Mouse (Mus musculus) left cerebral cortex, postnatal 25 days (tissue): ENCODE results near the gene Pnldc1. TPM values are rescaled to one million over a fixed set of nuclear protein-coding genes. Genes with fewer than 3 reads are reported as not detected.
"Not testable (repeated sequence)": the region's sequence is repeated elsewhere in the genome, so short reads cannot be mapped to it uniquely, and the experiment has no call there.

ENCODE experiments used
- DNase-seq, 2 experiments: peaks; one replicate each; pipeline ENCODE4 v3.0.0; 2022; ENCODE audit warnings: low spot score in 2 of 2, mixed read lengths in 1 of 2
- intact Hi-C: fragments of 180-260 bp; cut with DNase I; formaldehyde crosslinking; loops from one replicate; pipeline ENCODE4 v1.15.1; 2025
- total RNA-seq, 2 experiments: library from RNA; stranded (reverse); gene quantifications; 2 replicates each; pipeline ENCODE4 v1.2.3; 2021

Gene Pnldc1
- total RNA-seq: 1 to 10 TPM; 2.3 to 2.7 TPM

DNA sequence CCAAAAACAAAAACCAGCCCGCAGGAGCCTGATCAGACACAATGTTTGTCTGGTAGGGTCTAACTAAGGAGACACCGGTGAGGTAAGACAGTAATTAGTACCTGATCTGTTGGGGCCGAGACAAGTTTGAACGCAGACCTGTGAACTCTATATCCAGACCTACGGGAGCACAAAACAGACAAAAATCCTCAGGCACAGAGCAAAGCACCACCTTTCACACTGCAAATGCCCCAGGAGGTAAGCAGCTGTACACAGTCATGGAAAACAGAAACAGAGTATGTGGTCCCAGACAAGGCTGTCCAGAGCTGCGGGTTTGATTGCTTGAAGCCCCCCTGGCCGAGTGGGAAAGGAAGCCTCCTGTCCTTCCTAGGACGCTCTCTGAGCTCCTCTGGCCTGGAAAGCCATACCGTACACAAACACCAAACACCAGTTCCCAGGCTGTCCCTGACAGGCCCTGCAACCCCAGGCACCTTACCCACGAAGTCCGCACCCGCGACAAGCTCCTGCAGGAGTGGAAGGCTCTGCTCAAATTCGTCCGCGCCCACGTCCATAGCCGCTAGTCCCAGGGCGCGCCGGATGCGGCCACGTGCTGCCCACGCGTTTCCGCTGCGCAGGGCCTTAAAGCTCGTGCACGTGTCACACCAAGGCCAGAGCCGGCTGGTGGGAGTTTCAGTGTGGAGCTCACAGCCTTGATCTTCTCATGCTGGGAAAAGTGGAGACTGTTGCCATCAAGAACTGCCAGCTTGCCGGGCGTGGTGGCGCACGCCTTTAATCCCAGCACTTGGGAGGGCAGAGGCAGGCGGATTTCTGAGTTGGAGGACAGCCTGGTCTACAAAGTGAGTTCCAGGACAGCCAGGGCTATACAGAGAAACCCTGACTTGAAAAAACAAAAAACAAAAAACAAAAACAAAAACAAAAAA lies at the start of gene Pnldc1:
Gene Pnldc1 (minus strand): TSS at position 870 of the 920 bp plus-strand sequence.
- DNase-seq: no peak
- intact Hi-C loops: no loop called here

DNA sequence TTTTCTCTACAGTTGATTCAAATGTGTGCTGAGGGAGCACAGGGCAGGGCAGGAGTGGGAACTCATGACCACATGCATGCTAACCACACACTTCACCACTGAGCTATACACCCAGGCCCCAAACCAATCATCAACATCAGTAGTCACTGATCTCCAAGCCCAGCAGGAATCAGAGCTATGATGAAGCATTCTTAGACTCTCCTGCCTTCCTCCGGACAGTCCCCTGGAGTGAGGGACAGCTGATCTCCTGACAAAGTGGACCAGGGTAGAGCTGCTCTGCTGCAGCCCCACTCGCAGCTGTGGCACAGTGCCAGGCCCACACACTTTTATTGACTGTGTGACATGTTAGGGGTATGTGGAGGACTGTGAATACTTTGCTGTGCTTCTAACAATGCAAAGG lies 49.3 kb upstream of the Pnldc1 start:
- intact Hi-C loops: not testable (repeated sequence)

DNA sequence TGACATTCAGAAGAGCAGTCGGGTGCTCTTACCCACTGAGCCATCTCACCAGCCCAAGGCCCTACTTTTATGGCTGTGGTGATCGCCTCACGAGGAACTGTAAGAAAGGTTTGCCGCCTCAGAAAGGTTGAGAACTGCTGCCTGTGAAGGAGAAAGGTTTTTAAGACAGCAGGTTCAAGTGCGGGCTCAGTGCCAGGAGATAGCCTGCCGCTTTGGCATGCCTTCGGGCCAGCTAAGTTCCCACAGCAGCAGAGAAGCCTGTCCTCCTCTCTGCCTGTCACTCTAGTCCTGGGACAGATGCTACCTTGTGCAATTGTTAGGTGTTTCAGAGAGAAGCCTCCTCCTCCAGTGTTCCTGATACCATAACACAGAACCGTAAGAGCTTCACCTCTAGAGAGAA lies 46.6 kb upstream of the Pnldc1 start:
- no peak for DNase-seq
- intact Hi-C loops: no loop called here

More for the DNA sequence above, 49.3 kb upstream of the Pnldc1 start:
- DNase-seq: not testable (repeated sequence)

DNA sequence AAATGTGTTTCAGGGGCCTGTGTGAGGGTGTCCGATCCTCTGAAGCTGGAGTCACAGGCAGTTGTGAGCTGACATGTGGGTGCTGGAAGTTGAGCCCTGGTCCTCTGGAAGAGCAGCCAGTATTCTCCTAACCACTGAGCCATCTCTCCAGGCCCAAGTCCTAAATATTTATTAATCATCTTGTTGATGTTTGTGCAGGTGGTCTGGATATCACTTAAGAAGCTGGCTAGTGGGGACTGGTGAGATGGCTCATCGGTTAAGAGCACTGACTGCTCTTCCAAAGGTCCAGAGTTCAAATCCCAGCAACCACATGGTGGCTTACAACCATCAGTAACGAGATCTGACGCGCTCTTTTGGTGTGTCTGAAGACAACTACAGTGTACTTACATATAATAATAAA lies 39.6 kb upstream of the Pnldc1 start:
- DNase-seq: no peak
- intact Hi-C loops: no loop called here

DNA sequence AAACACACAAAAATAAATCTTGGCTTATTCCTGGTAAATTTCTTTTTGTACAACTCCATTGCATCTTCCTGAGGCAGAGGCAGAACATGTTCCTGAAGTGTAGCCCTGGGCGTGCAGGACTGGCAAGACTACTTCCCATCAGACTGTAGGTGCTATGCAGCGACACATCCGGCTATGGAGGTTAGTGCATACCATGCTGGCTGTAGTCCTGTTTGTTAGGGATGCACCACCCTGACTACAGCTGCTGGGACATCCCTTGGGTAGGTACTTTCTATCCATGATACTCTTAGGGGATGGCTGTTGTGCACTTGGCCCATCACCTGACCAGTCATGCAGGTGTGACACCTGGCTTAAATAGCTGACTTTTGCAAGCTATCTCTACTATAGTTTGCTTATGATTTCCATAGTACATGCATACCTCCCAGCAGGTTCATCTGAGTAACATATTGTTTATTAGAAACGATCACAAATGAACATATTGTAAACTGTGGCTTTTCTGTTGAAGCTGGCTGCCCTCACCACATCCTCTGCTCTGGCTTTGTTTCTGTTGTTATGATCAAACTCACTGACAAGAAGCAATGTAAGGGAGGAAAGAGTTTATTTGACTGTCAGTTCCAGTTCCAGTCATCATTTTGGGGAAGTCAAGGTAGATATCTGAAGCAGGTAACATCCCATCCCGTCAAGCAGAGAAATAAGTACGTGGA lies 32.6 kb upstream of the Pnldc1 start:
- intact Hi-C loops: no loop called here
- no peak for DNase-seq

DNA sequence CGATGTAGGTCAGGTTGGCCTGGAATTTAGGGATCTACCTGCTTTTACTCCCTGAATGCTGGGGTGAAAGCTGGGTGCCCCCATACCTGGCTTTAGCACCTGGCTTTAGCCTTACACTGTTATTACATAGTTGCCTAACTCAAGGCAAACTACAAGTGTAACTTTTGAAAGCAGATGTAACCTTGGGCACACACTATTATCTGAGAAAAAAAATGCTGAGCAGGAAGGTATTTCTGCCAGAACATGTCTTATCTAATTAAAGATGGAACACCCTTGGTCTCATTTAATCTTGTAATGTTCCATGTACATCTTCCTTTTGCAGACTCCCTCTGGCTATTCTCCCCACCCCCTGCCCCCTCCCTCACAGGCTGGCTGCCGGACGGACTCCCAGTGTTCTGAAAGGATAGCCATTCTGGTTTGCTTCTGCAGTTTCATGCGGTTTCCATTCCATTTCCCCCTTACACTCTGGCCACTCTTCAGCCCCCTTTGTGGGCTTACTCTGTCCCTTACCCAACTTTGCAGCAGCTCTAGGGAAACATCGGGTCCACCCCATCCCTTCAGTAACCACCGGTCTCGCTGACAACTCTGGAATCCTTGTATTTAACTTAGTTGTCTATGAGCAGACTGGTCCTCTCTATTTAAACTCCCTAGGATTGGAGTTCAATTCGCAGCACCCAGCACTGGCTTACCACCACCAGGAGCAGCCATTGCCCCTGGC lies 31.7 kb upstream of the Pnldc1 start:
- intact Hi-C loops: no loop called here

DNA sequence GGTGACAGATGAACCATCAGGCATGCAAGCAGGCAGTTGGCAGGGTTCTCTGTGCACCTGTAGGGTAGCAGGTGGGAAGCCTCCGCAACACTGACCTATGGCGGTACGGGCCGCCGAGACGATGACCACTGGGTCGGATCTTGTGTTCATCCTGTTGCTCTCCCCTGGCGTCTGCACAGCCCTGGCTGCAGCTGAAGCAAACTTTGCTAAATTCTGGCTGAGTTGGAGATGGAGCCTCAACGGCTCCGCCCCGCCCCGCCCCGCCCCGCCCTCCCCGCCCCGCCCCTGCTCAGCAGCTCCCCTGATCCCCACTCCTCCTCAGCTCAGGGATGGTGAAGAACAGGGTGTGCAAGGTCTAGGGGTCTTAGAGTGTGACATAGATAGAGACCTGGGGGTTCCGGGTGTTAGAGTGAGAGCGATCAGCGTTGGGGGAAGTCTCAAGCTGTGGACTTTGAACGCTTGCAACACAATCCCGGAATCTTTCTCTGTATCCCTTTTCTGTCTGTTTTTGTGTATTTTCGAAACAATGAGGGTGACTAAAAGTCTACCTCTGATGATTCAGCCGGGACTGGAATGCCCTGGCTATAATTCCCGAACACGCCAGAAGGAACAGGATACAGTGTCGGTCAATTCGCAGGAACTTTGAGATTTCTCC lies 30.2 kb upstream of the Pnldc1 start, which contains the start of gene Acat3:
Gene Acat3 (minus strand): TSS at position 450 of the 655 bp plus-strand sequence.
- intact Hi-C loops: no loop called here

More for the DNA sequence above, 31.7 kb upstream of the Pnldc1 start:
- DNase-seq: no peak

DNA sequence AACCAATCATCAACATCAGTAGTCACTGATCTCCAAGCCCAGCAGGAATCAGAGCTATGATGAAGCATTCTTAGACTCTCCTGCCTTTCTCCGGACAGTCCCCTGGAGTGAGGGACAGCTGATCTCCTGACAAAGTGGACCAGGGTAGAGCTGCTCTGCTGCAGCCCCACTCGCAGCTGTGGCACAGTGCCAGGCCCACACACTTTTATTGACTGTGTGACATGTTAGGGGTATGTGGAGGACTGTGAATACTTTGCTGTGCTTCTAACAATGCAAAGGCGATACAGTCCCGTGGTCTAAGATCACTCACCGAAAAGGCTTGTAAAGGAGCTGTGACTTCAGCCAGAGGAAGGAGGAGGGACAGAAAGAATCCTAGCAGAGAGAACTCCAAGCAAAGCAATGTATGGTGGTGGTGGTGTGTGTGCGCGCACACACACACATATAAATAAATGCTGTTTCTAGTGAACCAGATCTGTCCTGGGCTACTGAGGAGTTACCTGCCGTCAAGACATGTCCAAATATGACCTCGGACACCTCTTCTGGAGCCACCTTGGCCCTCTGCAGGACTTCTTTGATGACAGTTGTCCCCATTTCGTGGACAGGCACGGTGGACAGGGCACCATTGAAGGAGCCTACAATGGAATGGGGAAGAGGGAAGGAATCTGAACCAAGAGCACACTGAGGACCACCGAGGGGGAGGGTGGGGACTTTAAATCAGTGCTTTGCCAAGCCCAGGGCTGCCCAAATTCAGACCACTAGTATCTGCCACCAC lies 29.5 kb upstream of the Pnldc1 start:
- intact Hi-C loops, DNase-seq: not testable (repeated sequence)

More for the DNA sequence above, 30.2 kb upstream of the Pnldc1 start, which contains the start of gene Acat3:
- DNase-seq: no peak

DNA sequence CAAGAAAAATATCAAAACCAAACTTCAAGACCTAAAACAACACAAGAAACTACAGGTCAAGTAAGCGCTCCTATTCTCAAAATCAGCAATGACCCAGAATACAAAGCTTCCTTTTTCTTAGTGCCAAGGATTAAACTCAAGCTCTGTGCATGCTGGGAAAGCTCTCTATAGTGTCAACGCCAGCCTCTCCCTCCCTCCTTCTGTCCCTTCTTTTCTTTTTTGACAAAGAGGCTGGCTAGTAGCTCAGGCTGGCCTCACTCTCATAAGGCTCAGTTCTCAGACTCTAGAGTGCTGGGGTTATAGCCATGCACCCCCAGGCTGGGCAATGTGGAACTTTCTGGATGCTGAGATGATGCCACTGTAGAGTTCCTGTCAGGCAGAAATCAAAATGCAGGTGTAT lies 28.0 kb upstream of the Pnldc1 start:
- no peak for DNase-seq
- intact Hi-C loops: no loop called here

DNA sequence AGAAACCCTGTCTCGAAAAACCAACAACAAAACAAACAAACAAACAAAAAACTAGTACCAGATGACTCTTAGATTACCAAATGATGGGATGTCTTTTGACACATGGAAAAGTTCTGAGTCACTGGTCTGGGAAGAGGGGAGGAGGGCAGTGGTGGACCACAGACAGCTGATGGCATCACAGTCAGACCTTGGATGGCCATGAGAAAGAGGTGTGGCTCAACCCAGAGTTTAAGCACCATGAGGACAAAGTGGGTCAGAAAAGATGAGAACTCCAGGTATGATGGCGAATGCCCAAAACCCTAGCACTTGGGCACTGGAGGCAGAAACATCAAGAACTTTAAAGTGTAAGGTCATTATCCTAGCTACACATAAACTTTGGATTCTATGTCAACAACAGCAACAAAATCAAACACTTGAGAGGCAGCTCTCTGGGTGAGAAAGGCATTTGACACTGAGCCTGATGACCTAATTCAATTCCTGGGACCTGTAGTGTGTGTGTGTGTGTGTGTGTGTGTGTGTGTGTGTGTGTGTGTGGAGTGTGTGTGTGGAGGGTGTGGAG lies 27.5 kb upstream of the Pnldc1 start:
- DNase-seq: no peak
- intact Hi-C loops: no loop called here

DNA sequence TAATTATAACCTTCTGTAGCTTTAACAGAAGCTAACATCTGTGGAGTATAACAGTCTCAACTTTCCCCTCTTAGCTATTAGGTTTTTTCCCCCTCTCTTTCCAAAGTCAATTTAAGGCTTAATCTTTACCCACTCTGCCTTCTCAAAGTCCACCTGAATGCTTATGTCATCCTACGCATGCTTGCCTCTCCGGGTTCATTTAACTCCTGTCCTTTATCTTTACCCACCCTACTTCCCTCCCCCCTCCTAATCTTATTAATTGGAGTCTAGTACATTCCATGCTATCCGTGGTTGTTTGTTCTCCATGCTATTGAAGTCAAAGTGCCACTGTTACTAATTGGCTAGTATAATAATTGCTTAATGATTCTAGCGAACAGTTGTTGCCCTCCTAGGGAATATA lies 25.7 kb upstream of the Pnldc1 start:
- intact Hi-C loops: no loop called here
- no peak for DNase-seq

DNA sequence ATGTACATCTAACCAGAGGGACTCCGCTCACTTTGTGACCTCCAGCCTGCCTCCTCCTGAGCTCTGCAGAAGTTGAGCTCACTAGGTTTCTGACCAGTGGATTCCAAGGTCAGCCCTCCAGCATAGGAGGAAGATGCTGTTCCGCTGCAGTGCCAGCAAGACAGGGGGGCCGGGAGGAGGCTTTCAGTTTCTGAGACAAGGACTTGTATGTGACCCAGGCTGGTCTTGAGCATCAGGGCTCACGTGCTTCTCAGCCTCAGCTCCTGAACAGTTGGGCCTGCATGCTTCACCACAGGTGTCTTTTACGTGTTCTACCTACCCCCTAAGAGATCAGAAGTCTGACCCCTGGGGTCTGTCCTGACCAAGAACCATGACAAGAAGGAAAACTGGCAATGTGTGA lies 21.5 kb upstream of the Pnldc1 start:
- intact Hi-C loops, DNase-seq: not testable (repeated sequence)

DNA sequence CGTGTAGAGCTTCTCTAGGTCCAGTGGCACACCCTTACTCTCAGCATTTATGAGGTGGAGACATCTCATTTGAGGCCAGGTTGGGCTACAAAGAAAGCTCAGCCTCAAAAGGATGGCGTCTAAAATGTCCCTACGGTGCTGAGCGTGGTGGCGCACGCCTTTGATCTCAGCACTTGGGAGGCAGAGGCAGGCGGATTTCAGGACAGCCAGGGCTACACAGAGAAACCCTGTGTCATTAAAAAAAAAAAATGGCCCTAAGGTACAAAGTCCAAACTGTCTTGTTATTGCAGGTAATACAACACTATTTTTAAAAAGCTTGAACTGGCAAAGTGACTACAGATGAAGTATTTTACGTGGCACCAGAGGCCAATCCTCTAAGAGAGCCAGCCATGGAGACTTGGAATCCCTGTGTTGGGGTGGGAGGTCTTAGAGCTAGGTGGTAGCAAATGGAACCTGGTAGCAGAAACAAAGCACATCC lies 15.7 kb upstream of the Pnldc1 start:
- DNase-seq: no peak
- intact Hi-C loops: no loop called here

DNA sequence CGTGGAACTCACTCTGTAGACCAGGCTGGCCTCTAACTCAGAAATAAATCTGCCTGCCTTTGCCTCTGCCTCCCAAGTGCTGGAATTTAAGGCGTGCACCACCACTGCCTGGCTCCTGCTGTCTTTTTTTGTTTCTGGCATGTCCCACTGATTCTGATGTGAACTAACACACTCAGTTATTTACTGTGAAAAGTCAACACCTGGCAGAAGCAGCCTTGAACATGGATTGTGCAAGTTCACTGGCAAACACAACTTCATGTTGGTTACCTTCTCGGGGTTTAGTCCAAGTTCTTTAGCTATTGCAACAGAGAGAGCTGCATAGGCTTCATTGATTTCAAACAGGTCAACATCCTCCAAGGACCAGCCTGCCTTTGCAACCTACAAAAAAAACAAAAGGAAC lies 15.0 kb upstream of the Pnldc1 start:
- DNase-seq: no peak
- intact Hi-C loops: no loop called here

DNA sequence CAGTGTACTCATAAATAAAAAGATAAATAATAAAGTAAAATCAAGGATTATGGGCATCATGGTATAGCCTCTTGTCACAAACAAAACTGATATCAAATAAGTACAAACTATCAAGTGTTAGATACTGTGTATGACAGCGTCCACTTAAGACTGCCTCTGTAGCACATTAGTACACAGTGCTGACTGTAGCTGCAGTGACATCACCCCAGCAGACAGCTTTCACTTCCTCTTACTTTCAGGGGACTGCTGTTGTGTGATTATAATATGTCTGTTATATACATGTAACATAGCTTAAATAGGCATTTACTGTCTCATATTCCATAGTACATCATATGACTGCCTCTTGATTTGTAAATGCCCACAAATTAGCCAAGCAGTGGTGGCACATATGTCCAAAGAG lies 11.0 kb upstream of the Pnldc1 start:
- intact Hi-C loops: no loop called here
- DNase-seq: no peak

DNA sequence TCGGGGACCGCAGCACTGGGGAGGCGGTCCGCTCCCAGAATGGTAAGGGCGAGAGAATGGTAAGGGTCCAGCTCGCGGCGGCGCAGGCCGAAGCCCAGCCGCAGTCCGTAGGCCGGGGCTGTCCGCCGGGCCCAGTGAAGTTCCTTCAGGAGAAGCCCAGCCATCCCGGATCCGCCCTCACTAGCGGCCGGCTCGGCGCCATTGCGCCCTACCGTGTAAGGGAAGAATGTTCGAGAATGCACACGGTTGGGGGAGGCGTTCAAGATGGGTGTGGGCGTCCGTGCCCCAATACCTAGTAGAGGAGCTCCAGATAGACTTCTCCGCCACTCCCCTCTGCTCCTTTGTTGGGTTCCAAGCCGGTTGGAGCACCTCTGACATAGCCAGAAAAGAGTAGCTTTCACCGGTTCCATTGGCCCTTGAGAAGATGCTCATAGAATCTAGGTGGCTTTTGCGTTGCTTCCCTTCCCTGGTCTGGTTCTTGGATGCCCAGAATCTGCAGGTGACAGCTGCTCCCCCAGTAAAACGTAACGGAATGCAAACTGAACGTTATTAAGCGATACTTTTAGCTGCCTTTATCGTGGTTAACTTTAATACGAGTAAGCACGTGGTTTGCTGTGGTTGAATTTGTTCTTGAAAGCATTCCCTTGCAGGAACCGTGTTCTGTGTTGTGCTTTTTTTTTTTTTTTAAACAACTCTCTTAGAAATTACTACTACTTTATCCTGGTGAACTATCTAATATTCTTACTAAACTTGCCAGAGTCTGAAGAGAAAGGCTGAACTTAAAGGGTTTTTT lies 6.8 kb upstream of the Pnldc1 start:
- DNase-seq: peak; percentile 54 to 56
- intact Hi-C loops: loop anchor here (5.0 kb wide), 2 partner anchors 46 to 76 kb away; partner anchors contain the start of genes Acat2 and Wtap

DNA sequence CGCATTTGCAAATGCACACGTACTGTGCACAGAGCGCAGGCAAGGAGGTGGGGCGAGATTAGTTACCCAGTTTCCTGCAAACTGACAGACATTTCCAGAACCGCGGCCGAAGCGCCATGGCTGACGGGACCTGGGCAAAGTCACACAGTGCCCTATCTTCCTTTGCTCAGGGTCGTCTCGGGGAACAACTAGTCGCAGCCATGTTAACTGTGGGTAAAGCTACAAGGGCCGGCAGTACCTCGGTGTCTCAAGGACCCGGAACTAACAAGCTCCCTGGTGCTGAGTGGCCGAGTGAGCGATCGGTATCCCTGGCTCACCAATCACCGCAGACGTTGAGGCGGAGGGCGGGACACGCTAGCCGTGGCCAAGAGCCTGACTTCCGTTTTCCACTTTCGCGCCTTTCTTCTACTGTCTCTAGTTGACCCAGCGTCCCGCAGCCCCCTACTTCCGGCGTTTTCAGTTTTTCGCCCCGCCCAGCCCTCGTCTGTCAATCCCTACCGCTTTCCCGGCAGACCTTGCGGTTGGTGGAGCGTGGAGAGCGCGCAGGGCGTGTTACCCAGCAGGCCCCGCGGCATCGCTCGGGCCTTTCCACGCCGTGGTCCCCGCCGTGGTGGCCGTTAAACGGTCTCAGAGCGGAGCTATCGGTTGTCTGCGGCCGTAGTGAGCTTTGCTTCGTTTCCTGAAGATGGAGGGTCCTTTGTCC lies 6.0 kb upstream of the Pnldc1 start, which contains the start of gene Mrpl18:
Gene Mrpl18 (minus strand): TSS at position 465 of the 703 bp plus-strand sequence.
- intact Hi-C loops: loop anchor here (5.0 kb wide), 2 partner anchors 46 to 76 kb away; partner anchors contain the start of genes Acat2 and Wtap
- peak; percentile 99 to 100 for DNase-seq
